Mouse (Mus musculus) bone marrow, adult 2 months (tissue): ENCODE results near the gene Rsad2.

Experiments used
- CTCF ChIP-seq: fragments of 200-500 bp; IDR thresholded peaks from 2 replicates; pipeline ENCODE4 v1.5.1; 2011; ENCODE audit warnings: low read length, control low read depth; ENCODE audit not compliant: control insufficient read depth, insufficient read depth
- POLR2A ChIP-seq: fragments of 200-500 bp; IDR thresholded peaks from 2 replicates; pipeline ENCODE4 v1.6.1; 2011; ENCODE audit warnings: low read depth, mild to moderate bottlenecking, control low read depth, low read length, borderline replicate concordance; ENCODE audit not compliant: control insufficient read depth

GRCm38 (mm10) chr12:26471376-26471775 lies 15.1 kb upstream of the Rsad2 start:
- no peak for TF ChIP-seq CTCF
- TF ChIP-seq POLR2A = no peak
